Mouse (Mus musculus): ENCODE measurements around the gene 3830406C13Rik.

The 3830406C13Rik gene

GRCm38 (mm10) chr14:12342458-12343131 lies 58.6 kb downstream of the 3830406C13Rik start:
- peak; percentile 63 for DNase-seq (ENCODE audit: low spot score)

- DNase-seq (ENCODE audit: low spot score): peak; percentile 58
Measured at GRCm38 (mm10) chr14:12343451-12343941, 59.5 kb downstream of the 3830406C13Rik start.

GRCm38 (mm10) chr14:12344061-12344745 lies 60.2 kb downstream of the 3830406C13Rik start:
- DNase-seq (ENCODE audit: low spot score): no peak

- DNase-seq (ENCODE audit: low spot score): peak; percentile 54
Measured at GRCm38 (mm10) chr14:12344746-12345240, 60.8 kb downstream of the 3830406C13Rik start.

- DNase-seq (ENCODE audit: low spot score): peak; percentile 46
Measured at GRCm38 (mm10) chr14:12345241-12345921, 61.4 kb downstream of the 3830406C13Rik start.

GRCm38 (mm10) chr14:12346011-12346864 lies 62.3 kb downstream of the 3830406C13Rik start:
- peak; percentile 69 for DNase-seq (ENCODE audit: low spot score)

- DNase-seq (ENCODE audit: low spot score): peak; percentile 68
Measured at GRCm38 (mm10) chr14:12346865-12347600, 63.1 kb downstream of the 3830406C13Rik start.

- no peak for DNase-seq (ENCODE audit: low spot score)
Measured at GRCm38 (mm10) chr14:12348089-12348488, 64.1 kb downstream of the 3830406C13Rik start, which contains the start of gene Fezf2. Fezf2 (minus strand) TSS chr14:12348189.

- peak; percentile 46 for DNase-seq (ENCODE audit: low spot score)
Measured at GRCm38 (mm10) chr14:12349334-12350090, 65.5 kb downstream of the 3830406C13Rik start.

- DNase-seq (ENCODE audit: low spot score): peak; percentile 44
Measured at GRCm38 (mm10) chr14:12350271-12350916, 66.4 kb downstream of the 3830406C13Rik start.

All from embryo, embryonic 10.5 days (tissue).